In the genomic region with DNA sequence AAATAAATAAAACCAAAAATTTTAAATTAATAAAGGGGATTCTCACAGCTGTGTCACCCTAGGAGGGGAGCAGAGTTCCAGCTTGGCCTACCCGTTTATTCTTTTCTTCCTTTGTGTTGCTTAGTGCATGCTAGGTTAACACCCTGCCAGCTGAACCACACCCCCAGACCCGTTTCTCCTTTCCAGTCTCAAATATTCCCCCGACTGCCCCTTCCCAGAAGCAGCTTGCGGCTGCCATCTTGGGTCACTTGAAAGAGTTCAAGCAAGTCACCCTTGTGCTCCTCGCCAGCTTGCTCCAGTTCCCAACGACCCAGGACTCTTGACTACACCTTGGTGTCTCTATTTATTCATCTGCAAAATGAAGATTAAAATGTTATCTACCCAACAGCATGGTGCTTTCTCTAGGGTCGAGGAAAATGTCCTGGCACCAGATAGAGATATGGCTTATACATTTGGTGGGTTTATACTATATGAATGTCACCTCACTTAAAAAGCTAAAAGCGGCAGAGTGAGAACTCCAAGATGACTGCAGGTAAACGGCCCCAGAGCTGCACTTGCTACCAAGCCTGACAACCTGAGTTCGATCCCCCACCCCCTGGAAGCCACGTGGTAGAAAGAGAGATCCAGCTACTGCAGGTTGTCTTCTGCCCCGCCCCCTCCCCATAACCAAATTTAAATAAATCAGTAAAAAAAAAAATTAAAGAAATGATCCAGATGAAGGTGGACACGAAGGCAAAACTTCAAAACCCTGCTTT, we compare ENCODE assay signal across 30 mouse cellular contexts. TPM values are rescaled to one million over a fixed set of nuclear protein-coding genes. Genes with fewer than 3 reads are reported as not detected.
DNase-seq lines count a peak whose midpoint lies in the region; ATAC-seq and TF ChIP-seq lines count a peak whose summit lies in the region.
"Had no signal": no experiment of that assay in that cellular context is flagged by ENCODE, and none has a peak within 500 bp of the region (broad histone marks: within the 10 kb centered on the region; RNA-seq: fewer than 3 reads in every experiment).

No protein-coding gene starts in this region.

- H3K36me3 ChIP-seq in ES-E14 (ENCODE audit: control insufficient read depth, insufficient read depth, low read length, poor library complexity, severe bottlenecking), result no peaks in the 10 kb centered on the region
- no peaks in the 10 kb centered on the region for H3K36me3 ChIP-seq in liver, embryonic 14.5 days (replicated peaks; ENCODE audit: control insufficient read depth, insufficient read depth, low read depth)
- no peaks in the 10 kb centered on the region for H3K36me3 ChIP-seq in hindbrain, embryonic 13.5 days
- H3K36me3 ChIP-seq: forebrain, embryonic 12.5 days; hindbrain, embryonic 12.5 days; midbrain, embryonic 12.5 days; neural tube, embryonic 12.5 days had no signal

- ATAC-seq in liver, embryonic 14.5 days (ENCODE audit: insufficient read depth), result peak; percentile 66; the same call in 1 of the 2 replicates
- peak; percentile 62 for ATAC-seq in megakaryocyte-erythroid progenitor cell, adult 5-6 weeks (replicated peaks; ENCODE audit: low FRiP score, low TSS enrichment, poor library complexity, severe bottlenecking)
- no peak for ATAC-seq in hindbrain, embryonic 13.5 days (ENCODE audit: low FRiP score)
- ATAC-seq in erythroid progenitor cell, adult 5-6 weeks (replicated peaks; ENCODE audit: low FRiP score, poor library complexity, severe bottlenecking), result no peak
- ATAC-seq: CD4-positive, CD25-positive, alpha-beta regulatory T cell, adult 4 months had no signal

- no peak overlapping the region for H3K4me2 ChIP-seq in liver, embryonic 14.5 days (ENCODE audit: low read depth)
- H3K4me2 ChIP-seq in hindbrain, embryonic 13.5 days, result no peak overlapping the region
- H3K4me2 ChIP-seq: forebrain, embryonic 12.5 days; hindbrain, embryonic 12.5 days; lung, embryonic 14.5 days; midbrain, embryonic 12.5 days; neural tube, embryonic 12.5 days had no signal

- no peak for TF ChIP-seq CTCF in liver, embryonic 14.5 days (IDR thresholded peaks at IDR 0.05; ENCODE audit: low read depth)

- in situ Hi-C loops in ES-E14 (cut with MboI; ENCODE audit: low sequenced_read_pairs in 2 of 2, unreplicated experiment in 2 of 2), result no loop called here

- no peaks in the 10 kb centered on the region for H3K27me3 ChIP-seq in liver, embryonic 14.5 days (ENCODE audit: control insufficient read depth, insufficient read depth, low read length)
- H3K27me3 ChIP-seq in hindbrain, embryonic 13.5 days, result no peaks in the 10 kb centered on the region
- H3K27me3 ChIP-seq: forebrain, embryonic 12.5 days; hindbrain, embryonic 12.5 days; midbrain, embryonic 12.5 days; neural tube, embryonic 12.5 days had no signal

- H3K9ac ChIP-seq in ES-E14 (ENCODE audit: insufficient read depth, low read depth, low read length, poor library complexity, severe bottlenecking), result peak overlapping the region; percentile 60; the same call in 1 of the 2 replicates
- H3K9ac ChIP-seq in liver, embryonic 14.5 days (replicated peaks), result no peak overlapping the region
- no peak overlapping the region for H3K9ac ChIP-seq in hindbrain, embryonic 13.5 days
- H3K9ac ChIP-seq: forebrain, embryonic 12.5 days; hindbrain, embryonic 12.5 days; lung, embryonic 14.5 days; midbrain, embryonic 12.5 days; neural tube, embryonic 12.5 days had no signal

- H3K4me3 ChIP-seq in ES-E14 (ENCODE audit: insufficient read depth in 1 of 2, low read depth in 1 of 2, low read length in 2 of 2, poor library complexity in 1 of 2, severe bottlenecking in 1 of 2), result no peak overlapping the region
- H3K4me3 ChIP-seq in liver, embryonic 14.5 days (ENCODE audit: insufficient read depth in 1 of 2, low read depth in 2 of 2, low read length in 2 of 2), result no peak overlapping the region
- H3K4me3 ChIP-seq in hindbrain, embryonic 13.5 days, result no peak overlapping the region
- H3K4me3 ChIP-seq: erythroblast, embryonic 14.5 days; forebrain, embryonic 12.5 days; hindbrain, embryonic 12.5 days; midbrain, embryonic 12.5 days; myocyte; neural tube, embryonic 12.5 days had no signal

- WGBS in liver, embryonic 14.5 days (ENCODE audit: insufficient replicate concordance), result 47% methylated on average over 13 of the region's 13 CpGs
- WGBS in hindbrain, embryonic 13.5 days, result 74% methylated on average over 13 of the region's 13 CpGs

- H3K9me3 ChIP-seq in ES-E14 (ENCODE audit: control insufficient read depth, insufficient read depth, low read depth, low read length), result no peaks in the 10 kb centered on the region
- no peaks in the 10 kb centered on the region for H3K9me3 ChIP-seq in liver, embryonic 14.5 days (ENCODE audit: control insufficient read depth, low read length)
- no peaks in the 10 kb centered on the region for H3K9me3 ChIP-seq in hindbrain, embryonic 13.5 days
- H3K9me3 ChIP-seq: forebrain, embryonic 12.5 days; hindbrain, embryonic 12.5 days; midbrain, embryonic 12.5 days; neural tube, embryonic 12.5 days had no signal

- DNase-seq in ES-E14 (ENCODE audit: low read depth, low spot score), result no peak
- DNase-seq in ZHBTc4 (ENCODE audit: low read depth, low spot score), result peak; percentile 52
- DNase-seq in liver, embryonic 14.5 days (ENCODE audit: low read depth in 3 of 3, low spot score in 3 of 3), result peak; percentile 12 to 17 (median 16)
- no peak for DNase-seq in thymus, postnatal 4 days
- DNase-seq: adrenal gland, postnatal 14 days; cerebellum, adult 18-20 months; cerebellum, postnatal 14 days; gastrocnemius, postnatal 10 days; heart, postnatal 36 days; kidney, adult 11 months; kidney, postnatal 36 days; left cerebral cortex, postnatal 4 days; lung, embryonic 14.5 days; right cerebral cortex, adult 18-20 months; right cerebral cortex, postnatal 4 days; thymus, adult 18-20 months; thymus, postnatal 25 days had no signal

- peak overlapping the region; percentile 70; the same call in 1 of the 2 replicates for H3K27ac ChIP-seq in ES-E14 (ENCODE audit: insufficient read depth, low read depth, low read length, poor library complexity, severe bottlenecking)
- H3K27ac ChIP-seq in liver, embryonic 14.5 days, result no peak overlapping the region
- no peak overlapping the region for H3K27ac ChIP-seq in hindbrain, embryonic 13.5 days
- H3K27ac ChIP-seq: forebrain, embryonic 12.5 days; hindbrain, embryonic 12.5 days; midbrain, embryonic 12.5 days; neural tube, embryonic 12.5 days; stomach, postnatal 0 days had no signal

- peak; percentile 60 for TF ChIP-seq EP300 in liver, embryonic 14.5 days (IDR thresholded peaks at IDR 0.05; ENCODE audit: low read depth)

- H3K4me1 ChIP-seq in ES-E14 (ENCODE audit: control insufficient read depth in 2 of 2, insufficient read depth in 2 of 2, low read length in 2 of 2, poor library complexity in 1 of 2), result peaks cover 4 to 20% of the 10 kb centered on the region in 2 experiments; a peak in 3 of 4 replicates
- peaks cover 0 to 4% of the 10 kb centered on the region in 2 experiments; a peak in 2 of 4 replicates for H3K4me1 ChIP-seq in liver, embryonic 14.5 days (replicated peaks; ENCODE audit: control insufficient read depth in 2 of 2, insufficient read depth in 2 of 2, low read length in 1 of 2)
- H3K4me1 ChIP-seq in hindbrain, embryonic 13.5 days (replicated peaks), result peaks cover 8% of the 10 kb centered on the region
- H3K4me1 ChIP-seq: neural tube, embryonic 12.5 days had no signal

TF ChIP-seq in ES-E14, 5 proteins besides CTCF, POLR2A, EP300 and RAD21:
- TF ChIP-seq MAFK (IDR thresholded peaks at IDR 0.05; ENCODE audit: insufficient read depth, low read depth, low read length), result no peak
- TF ChIP-seq CHD2 (IDR thresholded peaks at IDR 0.05; ENCODE audit: low read depth, low read length), result no peak
- no peak for TF ChIP-seq HCFC1 (IDR thresholded peaks at IDR 0.05; ENCODE audit: borderline replicate concordance, insufficient read depth, low read length)
- TF ChIP-seq ZNF384 (IDR thresholded peaks at IDR 0.05; ENCODE audit: low read depth, low read length), result no peak
- TF ChIP-seq ZC3H11A (IDR thresholded peaks at IDR 0.05; ENCODE audit: borderline replicate concordance, low read depth, low read length), result no peak
TF ChIP-seq in ES-E14: peak in this region for 0.

RNA-seq across cellular contexts. Expression of a gene that starts 33.9 kb away (rescaled TPM):
- total RNA-seq in ES-E14 (2012; rRNA removed), result 116 and 134 TPM in 2 replicates
- 16.3 and 22.7 TPM in 2 replicates for polyA plus RNA-seq in liver, embryonic 14.5 days (2012; rRNA removed)
- 43.2 and 44.8 TPM in 2 replicates for polyA plus RNA-seq in liver, embryonic 14.5 days (2014; fragmentation: Nextera tagmentation; extraction: Ambion mirVana)
- 109 and 165 TPM in 2 replicates for total RNA-seq in megakaryocyte-erythroid progenitor cell, adult 5-6 weeks (2014; fragmentation: Nextera tagmentation)
- 158 and 161 TPM in 2 replicates for total RNA-seq in megakaryocyte-erythroid progenitor cell, adult 5-6 weeks (2017)
- 122 and 127 TPM in 2 replicates for polyA plus RNA-seq in hindbrain, embryonic 13.5 days (2015; fragmentation: Nextera tagmentation; extraction: Ambion mirVana)
- 51.2 and 70.4 TPM in 2 replicates for total RNA-seq in erythroid progenitor cell, adult 5-6 weeks (2015; ENCODE audit: low replicate concordance)
- 78.8 and 93.5 TPM in 2 replicates for total RNA-seq in erythroid progenitor cell, adult 5-6 weeks (2017; ENCODE audit: low replicate concordance)

RNA-seq across cellular contexts. Expression of a gene that starts 49.4 kb away (rescaled TPM):
- total RNA-seq in ES-E14 (2012; rRNA removed), result 22.4 and 54.6 TPM in 2 replicates
- polyA plus RNA-seq in liver, embryonic 14.5 days (2012; rRNA removed), result 0.11 and 0.17 TPM in 2 replicates
- not detected in 2 replicates for polyA plus RNA-seq in liver, embryonic 14.5 days (2014; fragmentation: Nextera tagmentation; extraction: Ambion mirVana)
- 1.0 TPM in 1 of 2 replicates, not detected in the other for total RNA-seq in megakaryocyte-erythroid progenitor cell, adult 5-6 weeks (2014; fragmentation: Nextera tagmentation)
- total RNA-seq in megakaryocyte-erythroid progenitor cell, adult 5-6 weeks (2017), result 2.1 and 4.3 TPM in 2 replicates
- polyA plus RNA-seq in hindbrain, embryonic 13.5 days (2015; fragmentation: Nextera tagmentation; extraction: Ambion mirVana), result 2.8 and 3.2 TPM in 2 replicates
- not detected in 2 replicates for total RNA-seq in erythroid progenitor cell, adult 5-6 weeks (2015; ENCODE audit: low replicate concordance)
- not detected in 2 replicates for total RNA-seq in erythroid progenitor cell, adult 5-6 weeks (2017; ENCODE audit: low replicate concordance)
- total RNA-seq: megakaryocyte, adult 5-6 weeks; midbrain, postnatal 0 days had no signal
- polyA plus RNA-seq: CD4-positive, CD25-positive, alpha-beta regulatory T cell, adult 4 months; myocyte had no signal

Comparison
In these comparisons a context has a peak if more than half of its experiments do, and no peak if none do; other contexts are left out.
1. DNase-seq: peak in ZHBTc4 (single experiment) and liver, embryonic 14.5 days (3 of 3); none in ES-E14 (single experiment) and thymus, postnatal 4 days (single experiment).
2. ATAC-seq: peak in liver, embryonic 14.5 days (single experiment) and megakaryocyte-erythroid progenitor cell, adult 5-6 weeks (single experiment); none in hindbrain, embryonic 13.5 days (single experiment) and erythroid progenitor cell, adult 5-6 weeks (single experiment).